Mouse (Mus musculus): Measurements from ENCODE around the gene Socs3. TPM values are rescaled to one million over a fixed set of nuclear protein-coding genes. Genes with fewer than 3 reads are reported as not detected.

Socs3 gene
- total and polyA plus RNA-seq, 3 experiments, result 0.96 to 1.9 TPM; not detected in 1

GRCm38 (mm10) chr11:117962228-117963067, 7.4 kb downstream of the Socs3 start:
- Histone ChIP-seq H3K9me3 (replicated peaks; ENCODE audit: insufficient read depth, low read length) (no peaks in the 10 kb centered on the region), H3K79me2 (ENCODE audit: control insufficient read depth, insufficient read depth, low read length, poor library complexity) (no peaks in the 10 kb centered on the region), H3K27ac (ENCODE audit: control insufficient read depth, low read depth, low read length) (no peak overlapping the region), H3K27me3 (ENCODE audit: control insufficient read depth in 1 of 2, insufficient read depth in 2 of 2, low read length in 2 of 2) (peaks cover 7% of the 10 kb centered on the region in 2 experiments), H3K9ac (ENCODE audit: control insufficient read depth, low read depth, low read length, poor library complexity, severe bottlenecking) (no peak overlapping the region), H3K36me3 (ENCODE audit: control insufficient read depth in 1 of 2, insufficient read depth in 2 of 2, low read length in 2 of 2) (peaks cover 0 to 3% of the 10 kb centered on the region in 2 experiments; a peak in 1 of 4 replicates), H3K4me1 (ENCODE audit: control insufficient read depth in 1 of 2, insufficient read depth in 2 of 2, low read length in 2 of 2) (peaks cover 0 to 4% of the 10 kb centered on the region in 2 experiments; a peak in 1 of 4 replicates), H3K4me3 (ENCODE audit: control insufficient read depth in 1 of 2, insufficient read depth in 1 of 2, low read depth in 2 of 2, low read length in 2 of 2) (no peak overlapping the region)
- no peak for DNase-seq (ENCODE audit: low read depth, low spot score)
- TF ChIP-seq KAT2A (conservative IDR thresholded peaks at IDR 0.05; ENCODE audit: low read depth, low read length), result no peak
- TF ChIP-seq USF1 (IDR thresholded peaks at IDR 0.05; ENCODE audit: low read depth, low read length), result no peak
- no peak for TF ChIP-seq ZNF384 (IDR thresholded peaks at IDR 0.05; ENCODE audit: low read depth, low read length)
- TF ChIP-seq BHLHE40 (IDR thresholded peaks at IDR 0.05; ENCODE audit: borderline replicate concordance, low read depth, low read length), result no peak
- TF ChIP-seq TBP (IDR thresholded peaks at IDR 0.05; ENCODE audit: low read depth, low read length), result no peak
- TF ChIP-seq NELFE (IDR thresholded peaks at IDR 0.05; ENCODE audit: low read depth, low read length), result no peak
- no peak for TF ChIP-seq ZMIZ1 (IDR thresholded peaks at IDR 0.05; ENCODE audit: low read depth, low read length)
- no peak for TF ChIP-seq JUND (IDR thresholded peaks at IDR 0.05; ENCODE audit: low read depth, low read length)
- no peak for TF ChIP-seq GABPA (IDR thresholded peaks at IDR 0.05; ENCODE audit: low read depth, low read length)
- TF ChIP-seq ELF1 (IDR thresholded peaks at IDR 0.05; ENCODE audit: low read depth, low read length), result no peak
- TF ChIP-seq ZC3H11A (IDR thresholded peaks at IDR 0.05; ENCODE audit: low read depth, low read length), result no peak
- TF ChIP-seq MXI1 (IDR thresholded peaks at IDR 0.05; ENCODE audit: low read depth, low read length), result no peak
- no peak for TF ChIP-seq CHD1 (IDR thresholded peaks at IDR 0.05; ENCODE audit: low read depth, low read length)
- TF ChIP-seq ZKSCAN1 (IDR thresholded peaks at IDR 0.05; ENCODE audit: low read depth, low read length), result no peak
- no peak for TF ChIP-seq MYB (IDR thresholded peaks at IDR 0.05; ENCODE audit: low read depth, low read length)

GRCm38 (mm10) chr11:117960601-117961000, 9.2 kb downstream of the Socs3 start:
- TF ChIP-seq ZC3H11A (IDR thresholded peaks at IDR 0.05; ENCODE audit: low read depth, low read length) (no peak), CTCF (IDR thresholded peaks at IDR 0.05 in 2 of 3, conservative IDR thresholded peaks at IDR 0.05 in 1 of 3; ENCODE audit: control insufficient read depth in 1 of 3, insufficient read depth in 1 of 3, low read depth in 2 of 3, low read length in 3 of 3, poor library complexity in 1 of 3, severe bottlenecking in 1 of 3) (no peak), BHLHE40 (IDR thresholded peaks at IDR 0.05; ENCODE audit: borderline replicate concordance, low read depth, low read length) (no peak), UBTF (IDR thresholded peaks at IDR 0.05; ENCODE audit: borderline replicate concordance, insufficient read depth, low read depth, low read length) (no peak), EP300 (IDR thresholded peaks at IDR 0.05; ENCODE audit: low read depth in 1 of 2, low read length in 2 of 2) (no peak), MXI1 (IDR thresholded peaks at IDR 0.05; ENCODE audit: low read depth, low read length) (no peak), ZKSCAN1 (IDR thresholded peaks at IDR 0.05; ENCODE audit: low read depth, low read length) (no peak), SMC3 (IDR thresholded peaks at IDR 0.05; ENCODE audit: low read depth, low read length) (no peak), POLR2AphosphoS2 (IDR thresholded peaks at IDR 0.05; ENCODE audit: low read length) (no peak), MYB (IDR thresholded peaks at IDR 0.05; ENCODE audit: low read depth, low read length) (no peak), RCOR1 (IDR thresholded peaks at IDR 0.05; ENCODE audit: low read depth, low read length) (no peak), ELF1 (IDR thresholded peaks at IDR 0.05; ENCODE audit: low read depth, low read length) (no peak), USF2 (IDR thresholded peaks at IDR 0.05; ENCODE audit: borderline replicate concordance in 1 of 2, insufficient read depth in 1 of 2, low read depth in 1 of 2, low read length in 2 of 2) (no peak), POLR2AphosphoS5 (IDR thresholded peaks at IDR 0.05; ENCODE audit: borderline replicate concordance, low read depth, low read length) (no peak), E2F4 (IDR thresholded peaks at IDR 0.05; ENCODE audit: borderline replicate concordance, low read depth, low read length) (no peak), MEF2A (IDR thresholded peaks at IDR 0.05; ENCODE audit: extremely low read depth, insufficient replicate concordance, low read depth, low read length, poor library complexity, severe bottlenecking) (no peak), MYC (IDR thresholded peaks at IDR 0.05; ENCODE audit: low read depth, low read length) (no peak), RAD21 (IDR thresholded peaks at IDR 0.05; ENCODE audit: low read depth, low read length) (no peak)
- Histone ChIP-seq H3K79me2 (ENCODE audit: control insufficient read depth, insufficient read depth, low read length, poor library complexity) (no peaks in the 10 kb centered on the region), H3K27me3 (ENCODE audit: control insufficient read depth in 1 of 2, insufficient read depth in 2 of 2, low read length in 2 of 2) (peaks cover 7% of the 10 kb centered on the region in 2 experiments), H3K36me3 (ENCODE audit: control insufficient read depth in 1 of 2, insufficient read depth in 2 of 2, low read length in 2 of 2) (peaks cover 0 to 3% of the 10 kb centered on the region in 2 experiments; a peak in 1 of 4 replicates), H3K9ac (ENCODE audit: control insufficient read depth, low read depth, low read length, poor library complexity, severe bottlenecking) (no peak overlapping the region), H3K9me3 (replicated peaks; ENCODE audit: insufficient read depth, low read length) (no peaks in the 10 kb centered on the region), H3K4me3 (ENCODE audit: control insufficient read depth in 1 of 2, insufficient read depth in 1 of 2, low read depth in 2 of 2, low read length in 2 of 2) (no peak overlapping the region), H3K27ac (ENCODE audit: control insufficient read depth, low read depth, low read length) (no peak overlapping the region), H3K4me1 (ENCODE audit: control insufficient read depth in 1 of 2, insufficient read depth in 2 of 2, low read length in 2 of 2) (peaks cover 0 to 4% of the 10 kb centered on the region in 2 experiments; a peak in 1 of 4 replicates)
- DNase-seq (ENCODE audit: low read depth, low spot score), result no peak
